Mouse (Mus musculus): ENCODE measurements around the gene Snap47. TPM values are rescaled to one million over a fixed set of nuclear protein-coding genes. Genes with fewer than 3 reads are reported as not detected.
A peak's percentile ranks its signal among the peaks of the same experiment; 100 is the strongest.

The Snap47 gene
- polyA plus RNA-seq, 1 experiment from 2014 or later = 54.0 TPM

GRCm38 (mm10) chr11:59477240-59477639, 26.3 kb upstream of the Snap47 start:
- 66% methylated on average over 6 of the region's 6 CpGs for WGBS
- Histone ChIP-seq H3K27me3 (replicated peaks; ENCODE audit: insufficient read depth, low read length) (no peaks in the 10 kb centered on the region), H3K27ac (ENCODE audit: low read length) (no peak overlapping the region), H3K9me3 (ENCODE audit: low read length) (no peaks in the 10 kb centered on the region), H3K36me3 (ENCODE audit: insufficient read depth, low read length) (no peaks in the 10 kb centered on the region), H3K9ac (replicated peaks; ENCODE audit: low read depth) (no peak overlapping the region), H3K4me1 (ENCODE audit: insufficient read depth, low read depth, low read length) (no peaks in the 10 kb centered on the region), H3K4me3 (ENCODE audit: low read depth, low read length) (no peak overlapping the region), H3K4me2 (replicated peaks; ENCODE audit: low read depth, low read length) (no peak overlapping the region)
- ATAC-seq (no peak), DNase-seq (ENCODE audit: low spot score) (no peak)
- TF ChIP-seq CTCF (IDR thresholded peaks at IDR 0.05) (no peak), EP300 (IDR thresholded peaks at IDR 0.05) (no peak)

GRCm38 (mm10) chr11:59472326-59472677, 21.3 kb upstream of the Snap47 start, which contains the start of gene Zfp867:
Gene Zfp867 (minus strand): TSS chr11:59472474.
- H3K36me3 ChIP-seq (ENCODE audit: insufficient read depth, low read length) = no peaks in the 10 kb centered on the region
- peak within 1 kb of the TSS; percentile 73 for H3K4me2 ChIP-seq (replicated peaks; ENCODE audit: low read depth, low read length)
- peak within 1 kb of the TSS; percentile 76 for H3K27ac ChIP-seq (ENCODE audit: low read length)
- peaks cover 5% of the 10 kb centered on the region; the same call in 1 of the 2 replicates for H3K4me1 ChIP-seq (ENCODE audit: insufficient read depth, low read depth, low read length)
- peak within 1 kb of the TSS; percentile 69 for H3K4me3 ChIP-seq (ENCODE audit: low read depth, low read length)
- DNase-seq (ENCODE audit: low spot score) = peak; percentile 95
- ATAC-seq = peak; percentile 95
- no peaks in the 10 kb centered on the region for H3K27me3 ChIP-seq (replicated peaks; ENCODE audit: insufficient read depth, low read length)
- TF ChIP-seq EP300 (IDR thresholded peaks at IDR 0.05) = no peak
- TF ChIP-seq CTCF (IDR thresholded peaks at IDR 0.05) = no peak
- WGBS = 0% methylated on average over 19 of the region's 19 CpGs
- H3K9me3 ChIP-seq (ENCODE audit: low read length) = no peaks in the 10 kb centered on the region
- H3K9ac ChIP-seq (replicated peaks; ENCODE audit: low read depth) = peak within 1 kb of the TSS; percentile 84

GRCm38 (mm10) chr11:59471413-59472325, 20.7 kb upstream of the Snap47 start:
- Histone ChIP-seq H3K27me3 (replicated peaks; ENCODE audit: insufficient read depth, low read length) (no peaks in the 10 kb centered on the region), H3K36me3 (ENCODE audit: insufficient read depth, low read length) (no peaks in the 10 kb centered on the region), H3K27ac (ENCODE audit: low read length) (peak overlapping the region; percentile 76), H3K9ac (replicated peaks; ENCODE audit: low read depth) (peak overlapping the region; percentile 84), H3K4me3 (ENCODE audit: low read depth, low read length) (peak overlapping the region; percentile 69), H3K4me2 (replicated peaks; ENCODE audit: low read depth, low read length) (peak overlapping the region; percentile 73), H3K9me3 (ENCODE audit: low read length) (no peaks in the 10 kb centered on the region), H3K4me1 (ENCODE audit: insufficient read depth, low read depth, low read length) (peaks cover 5% of the 10 kb centered on the region; the same call in 1 of the 2 replicates)
- DNase-seq (ENCODE audit: low spot score) = no peak
- 4% methylated on average over 37 of the region's 37 CpGs for WGBS
- no peak for TF ChIP-seq EP300 (IDR thresholded peaks at IDR 0.05)
- TF ChIP-seq CTCF (IDR thresholded peaks at IDR 0.05) = no peak
- ATAC-seq = peak; percentile 82

DNA sequence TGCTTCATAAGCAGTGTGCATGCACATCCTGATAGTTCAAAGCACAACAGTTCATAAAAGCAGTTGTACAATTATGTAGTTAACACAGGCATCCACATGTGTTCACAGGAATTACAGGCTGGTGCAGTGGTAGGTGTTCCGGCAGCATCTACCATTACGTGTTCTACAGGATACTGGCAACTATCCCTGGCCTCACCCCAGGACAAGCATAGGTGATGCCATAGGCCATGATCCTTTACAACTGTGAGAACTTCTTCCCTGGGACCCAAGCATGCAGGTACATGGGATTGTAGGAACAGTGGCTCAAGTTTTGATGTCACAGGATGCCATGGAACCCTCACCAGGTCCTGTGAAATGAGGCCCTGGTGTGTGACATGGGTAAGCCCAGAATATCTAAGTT, 9.5 kb upstream of the Snap47 start:
- H3K36me3 ChIP-seq (ENCODE audit: insufficient read depth, low read length) = peaks cover 24% of the 10 kb centered on the region
- peaks cover 9% of the 10 kb centered on the region for H3K9me3 ChIP-seq (ENCODE audit: low read length)
- no peak for ATAC-seq
- no peak for DNase-seq (ENCODE audit: low spot score)
- 93% methylated on average over 2 of the region's 2 CpGs for WGBS
- no peak overlapping the region for H3K27ac ChIP-seq (ENCODE audit: low read length)
- H3K9ac ChIP-seq (replicated peaks; ENCODE audit: low read depth) = no peak overlapping the region
- no peak for TF ChIP-seq EP300 (IDR thresholded peaks at IDR 0.05)
- no peak for TF ChIP-seq CTCF (IDR thresholded peaks at IDR 0.05)
- no peak overlapping the region for H3K4me3 ChIP-seq (ENCODE audit: low read depth, low read length)
- H3K4me1 ChIP-seq (ENCODE audit: insufficient read depth, low read depth, low read length) = no peaks in the 10 kb centered on the region
- no peaks in the 10 kb centered on the region for H3K27me3 ChIP-seq (replicated peaks; ENCODE audit: insufficient read depth, low read length)
- H3K4me2 ChIP-seq (replicated peaks; ENCODE audit: low read depth, low read length) = no peak overlapping the region

- no peak for TF ChIP-seq CTCF (IDR thresholded peaks at IDR 0.05)
- peak; percentile 86 for TF ChIP-seq EP300 (IDR thresholded peaks at IDR 0.05)
- ATAC-seq = peak; percentile 99
- Histone ChIP-seq H3K27ac (ENCODE audit: low read length) (peak overlapping the region; percentile 72), H3K4me1 (ENCODE audit: insufficient read depth, low read depth, low read length) (no peaks in the 10 kb centered on the region), H3K27me3 (replicated peaks; ENCODE audit: insufficient read depth, low read length) (no peaks in the 10 kb centered on the region), H3K36me3 (ENCODE audit: insufficient read depth, low read length) (peaks cover 31% of the 10 kb centered on the region), H3K4me3 (ENCODE audit: low read depth, low read length) (no peak overlapping the region), H3K9me3 (ENCODE audit: low read length) (peaks cover 9% of the 10 kb centered on the region), H3K4me2 (replicated peaks; ENCODE audit: low read depth, low read length) (no peak overlapping the region), H3K9ac (replicated peaks; ENCODE audit: low read depth) (no peak overlapping the region)
- WGBS = 21% methylated on average over 5 of the region's 5 CpGs
- peak; percentile 94 for DNase-seq (ENCODE audit: low spot score)
Measured at GRCm38 (mm10) chr11:59458973-59459372, 8.0 kb upstream of the Snap47 start.

DNA sequence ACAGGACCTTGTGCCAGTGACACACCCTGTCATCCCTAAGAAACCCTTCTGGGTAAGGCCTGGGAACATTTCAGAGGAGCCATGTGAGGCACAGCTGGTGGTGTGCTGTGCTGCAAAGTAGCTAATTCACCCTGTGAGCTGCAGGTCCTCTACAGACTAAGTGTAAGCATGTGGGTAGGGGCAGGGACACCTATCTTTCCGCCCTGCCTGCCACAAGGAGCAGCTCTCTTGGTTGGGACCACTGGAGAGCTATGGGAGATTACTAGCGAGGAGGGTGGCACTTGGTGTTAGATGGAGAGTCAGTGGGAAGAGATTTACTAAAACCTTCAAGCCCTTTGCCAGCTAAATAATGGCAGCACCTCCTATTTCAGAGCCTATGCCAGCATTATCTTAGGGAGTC, 5.9 kb upstream of the Snap47 start:
- ATAC-seq = no peak

More for the DNA sequence above, 5.9 kb upstream of the Snap47 start:
- Histone ChIP-seq H3K4me1 (ENCODE audit: insufficient read depth, low read depth, low read length) (no peaks in the 10 kb centered on the region), H3K36me3 (ENCODE audit: insufficient read depth, low read length) (peaks cover 11% of the 10 kb centered on the region; the same call in 1 of the 2 replicates), H3K4me2 (replicated peaks; ENCODE audit: low read depth, low read length) (no peak overlapping the region), H3K9ac (replicated peaks; ENCODE audit: low read depth) (no peak overlapping the region), H3K9me3 (ENCODE audit: low read length) (no peaks in the 10 kb centered on the region), H3K27ac (ENCODE audit: low read length) (no peak overlapping the region), H3K4me3 (ENCODE audit: low read depth, low read length) (no peak overlapping the region), H3K27me3 (replicated peaks; ENCODE audit: insufficient read depth, low read length) (no peaks in the 10 kb centered on the region)
- DNase-seq (ENCODE audit: low spot score) = no peak
- TF ChIP-seq CTCF (IDR thresholded peaks at IDR 0.05) (no peak), EP300 (IDR thresholded peaks at IDR 0.05) (no peak)
- WGBS = 88% methylated on average over 2 of the region's 2 CpGs
